Mouse (Mus musculus): ENCODE results near the gene Ccdc33.

The Ccdc33 gene

DNA sequence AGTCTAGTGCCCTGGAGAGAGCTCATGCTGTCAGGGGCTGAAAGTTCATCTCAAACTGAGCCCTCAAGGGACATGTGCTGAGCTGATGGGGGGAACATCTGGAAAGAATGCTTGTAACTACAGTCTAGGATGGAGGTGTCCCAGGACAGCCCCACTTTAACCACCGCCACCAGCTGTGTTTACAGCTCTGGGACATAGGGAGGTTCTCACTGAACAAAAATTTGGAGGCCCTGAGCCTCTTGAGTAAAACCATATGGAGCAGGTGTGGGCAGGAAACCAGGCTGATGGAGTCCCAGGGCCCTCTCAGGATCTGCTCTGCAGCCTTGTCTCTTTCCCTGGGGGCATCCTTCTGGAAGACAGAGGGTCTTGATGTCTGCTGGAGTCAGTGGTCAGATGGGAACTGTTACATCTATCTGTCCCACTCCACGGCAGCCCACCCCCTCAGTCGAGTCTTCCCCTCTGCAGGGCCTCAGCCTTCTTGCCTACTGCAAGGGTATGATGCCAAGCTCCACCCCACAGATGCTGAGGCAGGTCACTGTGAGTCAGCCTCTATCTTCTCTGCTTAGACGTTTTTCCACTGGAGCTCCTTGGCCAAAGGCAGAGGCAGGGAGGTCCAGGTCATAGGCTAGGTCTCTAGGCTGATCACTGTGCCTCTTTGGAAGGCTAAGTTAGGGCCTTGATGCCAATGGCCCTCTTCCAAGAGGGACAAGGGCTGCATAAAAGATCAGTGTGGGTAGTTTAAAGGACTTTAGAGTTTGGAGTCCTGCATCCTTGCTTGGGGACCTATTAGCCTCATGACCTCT is 26.8 kb downstream of the Ccdc33 start:
- no peak for DNase-seq (ENCODE audit: low spot score)

GRCm38 (mm10) chr9:58087277-58087998 is 31.2 kb downstream of the Ccdc33 start:
- no peak for DNase-seq (ENCODE audit: low spot score)

GRCm38 (mm10) chr9:58086861-58087260 is 31.8 kb downstream of the Ccdc33 start:
- DNase-seq (ENCODE audit: low spot score): no peak

- no peak for DNase-seq (ENCODE audit: low spot score)
Observed at GRCm38 (mm10) chr9:58086203-58086602, 32.4 kb downstream of the Ccdc33 start.

DNA sequence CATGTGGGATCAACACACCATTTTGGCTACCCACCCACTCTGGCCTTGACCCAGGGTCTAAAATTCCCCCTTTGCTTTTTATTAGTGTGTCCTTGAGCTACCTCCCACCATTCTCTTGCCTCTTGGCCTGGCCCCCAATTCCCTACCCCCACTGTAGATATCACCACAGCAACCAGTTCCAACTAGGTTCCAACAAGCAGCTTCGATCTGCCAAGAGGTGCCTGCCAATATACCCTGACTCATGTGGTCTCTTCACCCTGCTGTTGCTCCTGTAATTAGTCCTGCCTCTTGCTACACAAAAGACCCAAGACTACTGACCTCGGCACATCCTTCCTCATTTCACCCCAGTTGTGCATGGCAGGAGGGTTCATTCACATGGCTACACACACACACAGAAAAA is 33.5 kb downstream of the Ccdc33 start:
- no peak for DNase-seq (ENCODE audit: low spot score)

- no peak for DNase-seq (ENCODE audit: low spot score)
Observed at GRCm38 (mm10) chr9:58084586-58084985, 34.0 kb downstream of the Ccdc33 start.

DNA sequence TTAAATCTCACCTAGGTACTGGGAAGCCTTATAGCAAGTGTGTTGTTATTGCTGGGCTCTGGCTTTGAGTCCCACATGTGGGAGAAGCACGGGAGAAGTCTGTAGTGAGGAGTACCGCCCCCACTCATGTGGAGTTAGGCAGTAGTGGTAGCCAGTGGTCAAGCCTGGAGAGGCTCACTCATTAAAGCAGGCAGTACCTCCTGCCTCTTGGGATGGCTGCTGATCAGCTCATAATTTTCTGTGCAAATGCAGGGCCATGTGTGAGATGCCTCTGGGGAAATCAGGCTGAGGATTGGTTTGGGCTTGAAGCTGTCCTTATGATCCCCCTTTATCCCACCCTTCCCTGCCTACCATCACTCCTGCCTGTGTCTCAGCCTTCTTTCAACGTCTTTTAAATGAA is 44.1 kb downstream of the Ccdc33 start:
- no peak for DNase-seq (ENCODE audit: low spot score)

DNA sequence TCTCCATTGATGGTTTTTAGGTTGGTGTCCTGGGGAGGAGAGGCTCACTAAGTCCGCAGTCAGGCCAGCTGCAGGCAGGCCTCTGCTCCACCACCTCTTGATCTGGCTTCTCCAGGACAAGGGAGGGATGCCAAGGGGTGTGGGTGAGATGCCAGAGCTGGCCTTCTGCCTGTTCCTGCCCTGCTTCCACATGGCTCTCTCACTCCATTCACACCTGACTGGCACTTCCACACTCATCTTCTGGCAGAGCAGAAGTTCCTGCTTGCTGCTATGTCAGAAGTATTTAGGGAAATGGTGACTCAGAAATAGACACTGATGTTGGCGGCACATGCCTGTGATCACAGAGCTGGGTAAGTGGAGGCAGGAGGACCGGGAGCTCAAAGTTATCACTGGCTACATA is 51.1 kb downstream of the Ccdc33 start:
- DNase-seq (ENCODE audit: low spot score): no peak

DNA sequence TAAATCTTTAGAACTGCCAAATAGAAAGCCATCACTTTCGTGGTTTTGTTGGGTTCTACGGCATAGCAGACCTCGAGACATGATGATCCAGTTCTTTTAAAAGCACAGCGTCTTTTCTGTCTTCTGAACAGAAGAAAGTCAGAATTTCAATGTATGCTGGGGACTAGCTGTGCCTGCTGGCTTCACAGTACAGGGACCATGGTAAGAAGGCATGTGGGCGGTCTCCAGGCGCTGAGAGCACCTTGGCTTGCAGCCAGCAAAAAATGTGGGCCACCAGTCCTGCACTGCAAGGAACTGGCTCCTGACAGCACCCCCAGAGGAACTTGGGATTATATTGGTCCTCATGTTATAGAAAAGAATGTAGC is 51.9 kb downstream of the Ccdc33 start:
- DNase-seq (ENCODE audit: low spot score): no peak

GRCm38 (mm10) chr9:58065977-58066730 is 52.5 kb downstream of the Ccdc33 start:
- no peak for DNase-seq (ENCODE audit: low spot score)

DNA sequence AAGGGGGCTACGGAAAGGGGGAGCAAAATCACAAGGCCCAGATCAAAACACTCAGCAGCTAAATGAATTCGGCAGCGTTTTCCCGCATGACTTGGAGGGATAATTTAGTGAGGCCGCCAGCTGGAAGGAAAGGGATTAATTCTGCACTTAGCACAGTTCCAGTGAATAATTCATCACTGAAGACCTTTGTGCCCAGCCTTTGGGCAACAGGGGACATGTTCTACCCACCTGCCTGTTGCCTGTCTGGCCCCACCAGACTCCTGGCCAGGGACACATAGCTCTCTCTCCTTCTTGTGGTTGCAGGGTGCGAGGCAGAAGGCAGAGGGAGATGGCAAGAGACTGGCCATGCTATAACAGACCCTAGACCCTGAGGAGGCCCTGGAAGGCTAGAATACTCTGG is 53.1 kb downstream of the Ccdc33 start:
- no peak for DNase-seq (ENCODE audit: low spot score)

DNA sequence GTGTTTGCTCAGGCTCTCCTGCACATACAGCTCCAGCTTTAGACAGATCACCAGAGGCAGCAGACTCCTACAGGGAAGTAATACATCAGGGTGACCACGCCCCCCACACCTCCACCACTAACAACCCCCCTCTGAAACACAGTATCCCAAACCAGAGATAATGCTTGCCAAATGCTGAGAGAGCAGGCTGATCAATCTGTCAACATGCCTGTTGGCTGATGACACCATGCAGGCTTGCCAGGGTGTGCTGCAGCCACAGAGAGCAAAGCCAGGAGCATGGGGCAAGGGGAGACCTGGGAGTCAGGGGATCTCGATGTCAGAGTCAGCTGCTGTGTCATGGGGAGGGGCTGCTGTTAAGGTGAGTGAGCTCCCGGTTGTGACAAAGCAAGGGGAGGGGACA is 55.1 kb downstream of the Ccdc33 start, which contains the start of gene Stra6:
Stra6 (plus strand) TSS at position 258 of the 400 bp plus-strand sequence.
- DNase-seq (ENCODE audit: low spot score): no peak

DNA sequence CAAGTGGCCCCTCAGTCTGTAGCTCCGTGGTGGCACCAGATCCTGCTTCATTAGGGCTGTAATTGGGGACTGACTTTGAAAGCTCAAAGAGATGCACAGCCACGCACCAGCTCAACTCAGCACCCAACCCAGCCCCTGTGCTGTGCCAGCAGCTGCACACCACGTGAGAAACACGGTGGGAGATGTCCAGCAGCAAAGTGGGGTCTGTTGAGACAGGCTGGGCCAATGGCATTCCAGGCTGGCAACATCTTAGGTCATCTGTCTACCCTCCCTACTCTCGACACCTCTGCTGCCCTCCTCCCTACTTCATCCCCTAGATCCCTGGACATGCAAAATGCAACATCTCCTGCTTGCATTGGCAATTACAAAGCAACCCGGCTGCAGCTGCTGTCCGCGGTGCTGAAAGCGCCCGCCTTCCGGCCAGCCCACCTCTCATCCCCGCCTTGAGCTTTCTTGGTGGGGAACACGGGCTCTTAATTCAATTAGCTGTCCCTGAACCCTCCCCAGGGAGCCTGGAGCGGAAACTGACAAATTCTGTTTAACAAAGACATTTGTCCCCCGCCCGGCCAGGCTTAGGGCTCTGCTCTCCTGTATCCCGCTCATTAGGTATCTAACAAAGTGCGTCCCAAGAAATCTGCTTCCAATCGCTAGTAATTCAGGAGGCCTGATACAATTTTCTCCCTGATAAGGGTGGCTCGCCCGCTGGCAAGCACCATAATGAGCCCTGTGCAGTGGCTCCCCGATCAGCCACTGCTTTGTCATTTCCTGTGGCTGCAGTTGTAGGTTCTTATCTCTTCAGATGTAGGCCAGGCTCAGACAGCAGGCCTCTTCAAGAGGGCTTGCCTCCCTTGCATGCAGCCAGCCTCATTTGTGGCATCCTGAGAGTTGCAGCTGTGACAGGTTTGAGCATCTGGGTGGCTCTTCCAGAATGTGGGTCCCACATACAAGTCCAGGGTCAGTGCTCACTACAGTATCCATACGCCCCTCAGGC is 57.7 kb downstream of the Ccdc33 start:
- DNase-seq (ENCODE audit: low spot score): peak; percentile 42

- DNase-seq (ENCODE audit: low spot score): no peak
Observed at GRCm38 (mm10) chr9:58059920-58060319, 58.7 kb downstream of the Ccdc33 start.

DNA sequence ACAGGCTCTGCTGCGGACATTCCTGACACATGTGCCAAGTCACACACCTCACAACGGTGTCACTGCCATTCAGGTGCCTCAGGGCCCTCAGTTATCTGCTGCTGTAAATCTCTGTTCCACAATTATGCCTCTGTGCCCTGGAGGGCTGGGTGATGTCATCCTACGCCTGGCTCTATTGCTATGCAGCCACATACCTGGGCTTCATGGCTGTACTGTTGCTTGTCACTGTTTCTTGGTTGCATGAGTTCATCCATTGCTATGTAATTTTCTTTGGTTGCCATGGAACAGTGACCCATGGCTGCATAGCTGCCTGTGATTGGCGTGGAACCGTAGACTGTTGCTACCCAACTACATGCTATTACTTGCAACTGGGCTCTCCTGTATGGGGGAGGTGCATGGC is 63.0 kb downstream of the Ccdc33 start:
- DNase-seq (ENCODE audit: low spot score): no peak

DNA sequence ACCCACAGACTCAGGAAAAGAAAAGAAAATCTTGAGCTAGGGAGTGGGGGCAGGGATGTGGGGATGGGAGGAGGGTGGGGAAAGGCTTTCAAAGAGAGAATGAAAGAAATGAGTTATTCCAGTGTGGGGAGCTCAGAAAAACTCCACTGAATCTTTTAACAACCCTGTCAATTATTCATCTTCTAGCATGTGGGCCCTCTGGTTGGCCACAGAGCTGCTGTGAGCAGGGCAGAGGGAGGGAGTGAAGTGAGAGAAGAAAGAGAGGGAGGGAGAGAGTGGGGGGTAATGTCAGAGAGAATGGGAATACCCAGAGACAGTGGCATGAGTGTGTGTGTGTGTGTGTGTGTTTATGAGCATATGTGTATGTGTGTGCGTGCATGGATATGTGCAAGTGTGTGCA is 64.6 kb downstream of the Ccdc33 start:
- no peak for DNase-seq (ENCODE audit: low spot score)

- no peak for DNase-seq (ENCODE audit: low spot score)
Observed at GRCm38 (mm10) chr9:58053544-58053943, 65.1 kb downstream of the Ccdc33 start.

- peak; percentile 29 for DNase-seq (ENCODE audit: low spot score)
Observed at GRCm38 (mm10) chr9:58053102-58053501, 65.5 kb downstream of the Ccdc33 start.

DNA sequence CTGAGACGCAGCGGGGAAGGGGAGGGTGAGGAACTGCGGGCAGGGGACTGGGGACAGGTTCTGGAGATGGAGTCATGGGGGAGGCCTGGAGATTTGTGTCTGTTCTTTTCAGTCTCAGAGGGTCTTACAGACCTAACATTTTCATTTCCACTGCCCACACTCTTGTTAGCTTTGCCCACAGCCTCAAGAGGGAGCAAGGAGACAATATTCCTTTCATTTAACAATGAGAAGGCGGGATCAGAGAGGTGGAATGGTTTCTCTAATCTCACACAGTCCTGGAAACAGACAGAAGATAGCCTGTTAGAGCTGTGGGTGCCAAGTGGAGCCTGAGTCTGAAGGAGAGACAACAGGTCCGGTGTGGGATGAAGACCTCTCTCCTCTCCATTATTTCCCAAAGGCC is 66.7 kb downstream of the Ccdc33 start:
- DNase-seq (ENCODE audit: low spot score): no peak

GRCm38 (mm10) chr9:58049861-58050260 is 68.8 kb downstream of the Ccdc33 start:
- no peak for DNase-seq (ENCODE audit: low spot score)

DNA sequence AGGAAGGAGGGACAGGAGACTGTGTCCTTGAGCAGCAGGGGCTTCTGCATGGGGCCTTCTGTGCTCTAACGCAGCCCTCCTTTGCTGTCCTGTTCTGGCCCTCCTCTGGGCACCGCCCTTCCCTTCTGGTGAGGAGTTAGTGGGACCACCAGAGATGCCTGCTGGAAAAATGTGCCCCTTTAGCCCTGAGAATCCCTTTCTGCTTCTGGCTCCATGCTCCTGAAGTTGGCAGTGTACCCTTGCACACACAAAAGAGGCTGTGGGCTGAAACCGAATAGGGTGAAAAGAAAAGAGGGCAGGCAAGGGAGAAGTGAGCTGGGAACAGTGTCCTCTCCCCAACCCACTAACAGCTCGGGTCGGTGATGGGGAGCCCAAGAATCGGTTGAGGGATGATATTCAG is 69.4 kb downstream of the Ccdc33 start:
- no peak for DNase-seq (ENCODE audit: low spot score)

DNA sequence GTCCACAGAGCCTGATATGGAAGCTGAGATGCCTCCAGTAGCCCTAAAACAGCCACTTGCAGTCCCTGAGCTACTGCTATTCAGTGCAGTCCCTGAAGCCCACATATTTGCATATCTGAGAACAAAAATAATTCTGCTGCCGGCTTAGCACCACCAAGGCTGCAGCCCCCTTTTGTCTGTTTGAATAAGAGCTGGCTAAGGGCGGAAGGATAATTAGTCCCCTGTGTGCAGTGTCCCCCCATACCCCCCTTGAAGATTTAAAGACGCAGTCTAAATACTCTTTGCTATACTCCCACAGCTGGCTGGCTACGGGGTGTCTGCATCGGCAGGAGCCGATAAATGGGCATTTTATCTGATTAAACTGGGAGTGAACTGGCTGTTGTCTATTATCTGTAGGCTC is 70.0 kb downstream of the Ccdc33 start:
- DNase-seq (ENCODE audit: low spot score): no peak

Data from ovary, postnatal 10 days (tissue).